Mouse (Mus musculus) embryo, embryonic 10 days (tissue): ENCODE measurements around the gene Por.
A peak's percentile ranks its signal among the peaks of the same experiment; 100 is the strongest.

ENCODE experiments used
- DNase-seq: peaks from one replicate; pipeline ENCODE4 v3.0.0-alpha.2; 2015; ENCODE audit warnings: low spot score

Por gene

GRCm38 (mm10) chr5:135727871-135728270, 58.0 kb downstream of the Por start:
- no peak for DNase-seq

- DNase-seq, result no peak
Measured at GRCm38 (mm10) chr5:135728361-135728760, 58.5 kb downstream of the Por start.

- DNase-seq, result no peak
Measured at GRCm38 (mm10) chr5:135729351-135729750, 59.5 kb downstream of the Por start.

GRCm38 (mm10) chr5:135730278-135730677, 60.4 kb downstream of the Por start:
- no peak for DNase-seq

- no peak for DNase-seq
Measured at GRCm38 (mm10) chr5:135730916-135731315, 61.1 kb downstream of the Por start.

GRCm38 (mm10) chr5:135731322-135731721, 61.5 kb downstream of the Por start:
- no peak for DNase-seq

- no peak for DNase-seq
Measured at GRCm38 (mm10) chr5:135733071-135733470, 63.2 kb downstream of the Por start.

- no peak for DNase-seq
Measured at GRCm38 (mm10) chr5:135734057-135734680, 64.3 kb downstream of the Por start.

GRCm38 (mm10) chr5:135735741-135736140, 65.9 kb downstream of the Por start:
- DNase-seq, result no peak

- DNase-seq, result no peak
Measured at GRCm38 (mm10) chr5:135736544-135736943, 66.7 kb downstream of the Por start.

GRCm38 (mm10) chr5:135737154-135737553, 67.3 kb downstream of the Por start:
- DNase-seq, result no peak

GRCm38 (mm10) chr5:135738266-135738665, 68.4 kb downstream of the Por start:
- no peak for DNase-seq

- peak; percentile 25 for DNase-seq
Measured at GRCm38 (mm10) chr5:135742156-135742555, 72.3 kb downstream of the Por start.

GRCm38 (mm10) chr5:135742941-135743740, 73.3 kb downstream of the Por start:
- DNase-seq, result peak; percentile 70

GRCm38 (mm10) chr5:135743741-135744609, 74.1 kb downstream of the Por start, which contains the start of gene Tmem120a:
Gene Tmem120a, minus strand, starts transcription at chr5:135744448.
- peak; percentile 96 for DNase-seq

- no peak for DNase-seq
Measured at GRCm38 (mm10) chr5:135744742-135745141, 74.9 kb downstream of the Por start.

- DNase-seq, result no peak
Measured at GRCm38 (mm10) chr5:135751041-135751440, 81.2 kb downstream of the Por start.

- no peak for DNase-seq
Measured at GRCm38 (mm10) chr5:135751595-135751994, 81.8 kb downstream of the Por start.

- no peak for DNase-seq
Measured at GRCm38 (mm10) chr5:135761881-135762280, 92.0 kb downstream of the Por start.

- DNase-seq, result peak; percentile 84
Measured at GRCm38 (mm10) chr5:135763526-135763925, 93.7 kb downstream of the Por start.

GRCm38 (mm10) chr5:135764971-135765370, 95.1 kb downstream of the Por start:
- DNase-seq, result no peak

- DNase-seq, result no peak
Measured at GRCm38 (mm10) chr5:135772519-135772918, 102.7 kb downstream of the Por start.
